In the genomic region with DNA sequence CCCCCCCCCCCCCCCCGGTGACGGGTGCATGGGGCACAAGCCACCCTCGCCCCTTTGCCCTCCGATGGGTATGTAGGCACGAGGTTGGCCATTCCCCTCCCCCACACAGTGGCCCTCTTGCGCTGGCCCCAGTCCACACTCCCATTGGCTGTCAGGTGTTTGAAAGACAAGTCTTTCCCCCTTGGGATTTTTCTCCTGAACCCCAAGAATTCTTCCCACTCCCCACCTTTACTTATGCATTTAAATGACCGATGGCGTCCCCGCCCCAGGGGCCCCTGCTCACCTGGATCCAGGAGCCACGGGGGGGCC, we compare ENCODE assay signal across 8 mouse cellular contexts. TPM values are rescaled to one million over a fixed set of nuclear protein-coding genes. Genes with fewer than 3 reads are reported as not detected.
DNase-seq lines count a peak whose midpoint lies in the region; ATAC-seq and TF ChIP-seq lines count a peak whose summit lies in the region.

No protein-coding gene starts in this region.

- 0 out of 2 replicates have a peak, but pooled peaks cover 2% of the 10 kb centered on the region for H3K36me3 ChIP-seq in forebrain, embryonic 16.5 days (ENCODE audit: control insufficient read depth, insufficient read depth)
- H3K36me3 ChIP-seq in kidney, adult 2 months (ENCODE audit: control insufficient read depth, insufficient read depth, low read length) = peaks cover 10% of the 10 kb centered on the region
- peaks cover 15% of the 10 kb centered on the region for H3K36me3 ChIP-seq in liver, embryonic 16.5 days (ENCODE audit: control insufficient read depth, insufficient read depth)

- no peaks in the 10 kb centered on the region for H3K27me3 ChIP-seq in forebrain, embryonic 16.5 days (replicated peaks; ENCODE audit: control insufficient read depth, insufficient read depth, low read length)
- H3K27me3 ChIP-seq in kidney, adult 2 months (replicated peaks; ENCODE audit: control insufficient read depth, insufficient read depth, low read length) = no peaks in the 10 kb centered on the region
- H3K27me3 ChIP-seq in liver, embryonic 16.5 days (ENCODE audit: control insufficient read depth, insufficient read depth, low read depth, low read length) = no peaks in the 10 kb centered on the region

- peak overlapping the region; percentile 99 for H3K27ac ChIP-seq in forebrain, embryonic 16.5 days (ENCODE audit: low read length)
- H3K27ac ChIP-seq in kidney, adult 2 months (ENCODE audit: insufficient read depth, low read depth, low read length) = peak overlapping the region; percentile 99
- peak overlapping the region; percentile 100 for H3K27ac ChIP-seq in liver, embryonic 16.5 days (ENCODE audit: low read length)

- WGBS in forebrain, embryonic 16.5 days = 2% methylated on average over 8 of the region's 10 CpGs
- 2% methylated on average over 7 of the region's 10 CpGs for WGBS in kidney, adult 2 months
- WGBS in liver, embryonic 16.5 days (ENCODE audit: insufficient replicate concordance) = under 1% methylated on average over 6 of the region's 10 CpGs

- H3K4me3 ChIP-seq in forebrain, embryonic 16.5 days (replicated peaks; ENCODE audit: low read length) = peak overlapping the region; percentile 85
- H3K4me3 ChIP-seq in kidney, adult 2 months (ENCODE audit: insufficient read depth, low read depth, low read length) = peak overlapping the region; percentile 99
- H3K4me3 ChIP-seq in liver, embryonic 16.5 days (ENCODE audit: low read depth, low read length) = peak overlapping the region; percentile 99

- peak overlapping the region; percentile 92 for H3K4me2 ChIP-seq in forebrain, embryonic 16.5 days (ENCODE audit: low read length)
- H3K4me2 ChIP-seq in liver, embryonic 16.5 days (ENCODE audit: low read depth, low read length) = peak overlapping the region; percentile 100

- peak; percentile 68 for DNase-seq in right cerebral cortex, postnatal 4 days
- no peak for DNase-seq in right cerebral cortex, postnatal 36 days (ENCODE audit: low spot score in 2 of 2)
- DNase-seq in c-Kit-negative CD71-positive TER-119-positive erythroid progenitor cells, embryonic 14.5 days (ENCODE audit: low read depth, low spot score) = peak; percentile 29
- peak; percentile 87 for DNase-seq in kidney, adult 2 months
- DNase-seq in ovary, adult 18-20 months (ENCODE audit: low spot score) = peak; percentile 65

- peak overlapping the region; percentile 97 for H3K9ac ChIP-seq in forebrain, embryonic 16.5 days (replicated peaks; ENCODE audit: low read depth, low read length)
- peak overlapping the region; percentile 97 for H3K9ac ChIP-seq in liver, embryonic 16.5 days (ENCODE audit: low read depth, low read length)

- no peaks in the 10 kb centered on the region for H3K9me3 ChIP-seq in forebrain, embryonic 16.5 days (ENCODE audit: control insufficient read depth, low read length)
- no peaks in the 10 kb centered on the region for H3K9me3 ChIP-seq in liver, embryonic 16.5 days (replicated peaks; ENCODE audit: control insufficient read depth, low read length)

- TF ChIP-seq POLR2A in kidney, adult 2 months (IDR thresholded peaks at IDR 0.05; ENCODE audit: low read depth, low read length) = no peak

- H3K4me1 ChIP-seq in forebrain, embryonic 16.5 days (replicated peaks; ENCODE audit: control insufficient read depth, insufficient read depth, low read length) = peaks cover 22% of the 10 kb centered on the region
- H3K4me1 ChIP-seq in kidney, adult 2 months (ENCODE audit: control insufficient read depth, insufficient read depth, low read length) = peaks cover 2% of the 10 kb centered on the region
- peaks cover 43% of the 10 kb centered on the region for H3K4me1 ChIP-seq in liver, embryonic 16.5 days (ENCODE audit: control insufficient read depth, low read depth, low read length)

- no peak for ATAC-seq in forebrain, embryonic 16.5 days
- ATAC-seq in liver, embryonic 16.5 days (ENCODE audit: low read depth) = no peak
- no peak for ATAC-seq in megakaryocyte-erythroid progenitor cell, adult 5-6 weeks (replicated peaks; ENCODE audit: low FRiP score, low TSS enrichment, poor library complexity, severe bottlenecking)

- TF ChIP-seq CTCF in kidney, adult 2 months (conservative IDR thresholded peaks at IDR 0.05; ENCODE audit: insufficient read depth, insufficient read length, low read depth, low read length) = no peak

RNA-seq across cellular contexts. Expression of gene Brd2, which starts 0.6 kb away (rescaled TPM):
- polyA plus RNA-seq in forebrain, embryonic 16.5 days (2015; fragmentation: Nextera tagmentation; extraction: Ambion mirVana) = 130 and 132 TPM in 2 replicates
- 110 and 117 TPM in 2 replicates for polyA plus RNA-seq in kidney, adult 2 months (2012; rRNA removed)
- polyA plus RNA-seq in liver, embryonic 16.5 days (2015; fragmentation: Nextera tagmentation; extraction: Ambion mirVana) = 32.0 and 35.8 TPM in 2 replicates
- total RNA-seq in megakaryocyte-erythroid progenitor cell, adult 5-6 weeks (2014; fragmentation: Nextera tagmentation) = 173 and 198 TPM in 2 replicates
- total RNA-seq in megakaryocyte-erythroid progenitor cell, adult 5-6 weeks (2017) = 312 and 511 TPM in 2 replicates

RNA-seq across cellular contexts. Expression of gene H2-DMa, which starts 2.5 kb away (rescaled TPM):
- polyA plus RNA-seq in forebrain, embryonic 16.5 days (2015; fragmentation: Nextera tagmentation; extraction: Ambion mirVana) = 12.1 and 15.8 TPM in 2 replicates
- 30.1 and 37.1 TPM in 2 replicates for polyA plus RNA-seq in kidney, adult 2 months (2012; rRNA removed)
- polyA plus RNA-seq in liver, embryonic 16.5 days (2015; fragmentation: Nextera tagmentation; extraction: Ambion mirVana) = 5.3 and 5.5 TPM in 2 replicates
- total RNA-seq in megakaryocyte-erythroid progenitor cell, adult 5-6 weeks (2014; fragmentation: Nextera tagmentation) = 26.4 and 41.6 TPM in 2 replicates
- total RNA-seq in megakaryocyte-erythroid progenitor cell, adult 5-6 weeks (2017) = 35.0 and 36.7 TPM in 2 replicates

RNA-seq across cellular contexts. Expression of gene H2-DMb2, which starts 21.3 kb away (rescaled TPM):
- 0.43 and 0.90 TPM in 2 replicates for polyA plus RNA-seq in forebrain, embryonic 16.5 days (2015; fragmentation: Nextera tagmentation; extraction: Ambion mirVana)
- 3.2 and 15.6 TPM in 2 replicates for polyA plus RNA-seq in kidney, adult 2 months (2012; rRNA removed)
- 0.74 and 1.0 TPM in 2 replicates for polyA plus RNA-seq in liver, embryonic 16.5 days (2015; fragmentation: Nextera tagmentation; extraction: Ambion mirVana)
- total RNA-seq in megakaryocyte-erythroid progenitor cell, adult 5-6 weeks (2014; fragmentation: Nextera tagmentation) = 0.81 and 2.9 TPM in 2 replicates
- not detected in 2 replicates for total RNA-seq in megakaryocyte-erythroid progenitor cell, adult 5-6 weeks (2017)

RNA-seq across cellular contexts. Expression of gene H2-Oa, which starts 29.7 kb away (rescaled TPM):
- polyA plus RNA-seq in forebrain, embryonic 16.5 days (2015; fragmentation: Nextera tagmentation; extraction: Ambion mirVana) = 0.22 and 0.28 TPM in 2 replicates
- 3.1 and 8.5 TPM in 2 replicates for polyA plus RNA-seq in kidney, adult 2 months (2012; rRNA removed)
- 0.43 and 0.57 TPM in 2 replicates for polyA plus RNA-seq in liver, embryonic 16.5 days (2015; fragmentation: Nextera tagmentation; extraction: Ambion mirVana)
- 6.2 and 15.1 TPM in 2 replicates for total RNA-seq in megakaryocyte-erythroid progenitor cell, adult 5-6 weeks (2014; fragmentation: Nextera tagmentation)
- total RNA-seq in megakaryocyte-erythroid progenitor cell, adult 5-6 weeks (2017) = 0.75 and 5.8 TPM in 2 replicates

RNA-seq across cellular contexts. Expression of gene H2-DMb1, which starts 31.0 kb away (rescaled TPM):
- 0.66 and 0.98 TPM in 2 replicates for polyA plus RNA-seq in forebrain, embryonic 16.5 days (2015; fragmentation: Nextera tagmentation; extraction: Ambion mirVana)
- polyA plus RNA-seq in kidney, adult 2 months (2012; rRNA removed) = 72.3 and 80.5 TPM in 2 replicates
- polyA plus RNA-seq in liver, embryonic 16.5 days (2015; fragmentation: Nextera tagmentation; extraction: Ambion mirVana) = 1.3 and 1.5 TPM in 2 replicates
- total RNA-seq in megakaryocyte-erythroid progenitor cell, adult 5-6 weeks (2014; fragmentation: Nextera tagmentation) = 3.8 and 9.1 TPM in 2 replicates
- 10.1 and 22.9 TPM in 2 replicates for total RNA-seq in megakaryocyte-erythroid progenitor cell, adult 5-6 weeks (2017)

Comparison
In these comparisons a context has a peak if more than half of its experiments do, and no peak if none do; other contexts are left out.
1. DNase-seq: peak in right cerebral cortex, postnatal 4 days (single experiment), c-Kit-negative CD71-positive TER-119-positive erythroid progenitor cells, embryonic 14.5 days (single experiment), kidney, adult 2 months (single experiment) and ovary, adult 18-20 months (single experiment); none in right cerebral cortex, postnatal 36 days (0 of 2).
2. Peak in every context shown above with its lines, with median percentiles within 50 percentile points of each other: H3K27ac ChIP-seq and H3K4me3 ChIP-seq.